ENCODE assay signal across 13 mouse cellular contexts in the genomic region with DNA sequence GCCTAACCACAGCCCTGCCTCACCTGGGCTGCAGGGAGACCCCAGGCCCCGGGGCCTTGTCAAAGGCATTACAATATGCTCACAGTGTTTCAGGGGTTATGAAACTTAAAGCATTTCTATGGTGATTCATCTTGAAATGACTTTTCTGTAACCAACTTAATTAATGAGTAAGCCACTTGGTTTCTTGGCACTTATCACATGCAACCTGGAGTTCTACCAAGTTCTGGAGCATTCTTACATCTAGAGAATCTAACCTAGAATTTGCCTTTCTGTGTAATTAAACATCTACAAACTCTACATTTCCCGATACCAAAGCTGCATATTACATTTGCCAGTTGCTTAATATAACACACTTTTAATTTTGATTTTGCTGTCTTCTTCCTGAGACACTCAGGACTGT. TPM values are rescaled to one million over a fixed set of nuclear protein-coding genes. Genes with fewer than 3 reads are reported as not detected.
"Had no signal": no experiment of that assay in that cellular context is flagged by ENCODE, and none has a peak within 500 bp of the region (broad histone marks: within the 10 kb centered on the region; RNA-seq: fewer than 3 reads in every experiment).

No protein-coding gene starts in this region.

- H3K36me3 ChIP-seq: limb, embryonic 10.5 days; liver, embryonic 15.5 days; midbrain, embryonic 13.5 days had no signal

- H3K9ac ChIP-seq: liver, embryonic 15.5 days; midbrain, embryonic 13.5 days had no signal

- ATAC-seq: inflammation-experienced regulatory T-cells, adult 6 months; intestine, postnatal 0 days; lung, postnatal 0 days had no signal

- H3K4me3 ChIP-seq: left cerebral cortex, adult 2 months; limb, embryonic 10.5 days; liver, embryonic 15.5 days; midbrain, embryonic 13.5 days had no signal

- H3K4me1 ChIP-seq: limb, embryonic 10.5 days; liver, embryonic 15.5 days; midbrain, embryonic 13.5 days had no signal

- H3K27ac ChIP-seq: left cerebral cortex, adult 2 months; limb, embryonic 10.5 days; liver, embryonic 15.5 days; midbrain, embryonic 13.5 days; stomach, postnatal 0 days had no signal

- H3K4me2 ChIP-seq: liver, embryonic 11.5 days; liver, embryonic 15.5 days; midbrain, embryonic 13.5 days had no signal

- DNase-seq: lung, adult 2 months; lung, postnatal 36 days; right cerebral cortex, postnatal 25 days had no signal

- H3K9me3 ChIP-seq: limb, embryonic 10.5 days; liver, embryonic 15.5 days; midbrain, embryonic 13.5 days had no signal

- H3K27me3 ChIP-seq: liver, embryonic 15.5 days had no signal

RNA-seq across cellular contexts. Expression of a gene that starts 17.5 kb away (rescaled TPM):
- total RNA-seq: left cerebral cortex, adult 2 months; megakaryocyte progenitor cell, adult 5-6 weeks had no signal
